Mouse (Mus musculus) right cerebral cortex, postnatal 25 days (tissue): ENCODE measurements around the gene Gpr18.

Experiments used
- DNase-seq: peaks from one replicate; pipeline ENCODE4 v3.0.0; 2022

Gene Gpr18

GRCm38 (mm10) chr14:121920511-121921124 lies 5.0 kb upstream of the Gpr18 start:
- no peak for DNase-seq

GRCm38 (mm10) chr14:121919752-121920151 lies 4.2 kb upstream of the Gpr18 start:
- no peak for DNase-seq

GRCm38 (mm10) chr14:121918266-121918665 lies 2.7 kb upstream of the Gpr18 start:
- DNase-seq: no peak

- no peak for DNase-seq
Observed at GRCm38 (mm10) chr14:121916311-121917094, 922 bp upstream of the Gpr18 start.

GRCm38 (mm10) chr14:121915143-121915542 lies 438 bp downstream of the Gpr18 start:
- DNase-seq: no peak

GRCm38 (mm10) chr14:121912501-121912900 lies 3.1 kb downstream of the Gpr18 start:
- no peak for DNase-seq

GRCm38 (mm10) chr14:121909868-121910267 lies 5.7 kb downstream of the Gpr18 start:
- no peak for DNase-seq

GRCm38 (mm10) chr14:121906992-121907681 lies 8.4 kb downstream of the Gpr18 start:
- DNase-seq: no peak

GRCm38 (mm10) chr14:121906341-121906991 lies 9.1 kb downstream of the Gpr18 start:
- DNase-seq: no peak

- DNase-seq: no peak
Observed at GRCm38 (mm10) chr14:121904754-121905153, 10.8 kb downstream of the Gpr18 start.

- DNase-seq: no peak
Observed at GRCm38 (mm10) chr14:121903381-121903876, 12.2 kb downstream of the Gpr18 start.

GRCm38 (mm10) chr14:121901511-121901910 lies 14.1 kb downstream of the Gpr18 start:
- DNase-seq: no peak

GRCm38 (mm10) chr14:121899071-121899470 lies 16.5 kb downstream of the Gpr18 start:
- no peak for DNase-seq

- DNase-seq: no peak
Observed at GRCm38 (mm10) chr14:121898509-121898908, 17.1 kb downstream of the Gpr18 start.

GRCm38 (mm10) chr14:121897773-121898172 lies 17.8 kb downstream of the Gpr18 start:
- no peak for DNase-seq

- no peak for DNase-seq
Observed at GRCm38 (mm10) chr14:121896126-121897090, 19.2 kb downstream of the Gpr18 start.

GRCm38 (mm10) chr14:121895316-121895715 lies 20.3 kb downstream of the Gpr18 start:
- no peak for DNase-seq

- DNase-seq: no peak
Observed at GRCm38 (mm10) chr14:121894511-121895135, 21.0 kb downstream of the Gpr18 start.

GRCm38 (mm10) chr14:121893747-121894146 lies 21.8 kb downstream of the Gpr18 start:
- DNase-seq: no peak

GRCm38 (mm10) chr14:121884150-121884797 lies 31.3 kb downstream of the Gpr18 start:
- no peak for DNase-seq

- no peak for DNase-seq
Observed at GRCm38 (mm10) chr14:121881211-121881610, 34.4 kb downstream of the Gpr18 start.
